Mouse (Mus musculus) erythroblast, embryonic 14.5 days (primary cell): ENCODE data around the gene Fbxo3.

Experiments
- GATA1 ChIP-seq: IDR thresholded peaks from 2 replicates; pipeline ENCODE4 v1.6.1; 2012; ENCODE audit warnings: low read length, inconsistent platforms, mixed read lengths
- TAL1 ChIP-seq: IDR thresholded peaks from 3 replicates; pipeline ENCODE4 v1.6.1; 2012; ENCODE audit warnings: low read length, inconsistent platforms, mixed read lengths

GRCm38 (mm10) chr2:103982250-103982649, 45.3 kb upstream of the Fbxo3 start:
- TF ChIP-seq TAL1: no peak
- TF ChIP-seq GATA1: no peak
